Mouse (Mus musculus) cerebellum, adult 9-11 months (tissue): ENCODE measurements around the gene Smyd5.
"Not testable (repeated sequence)": the region's sequence is repeated elsewhere in the genome, so short reads cannot be mapped to it uniquely, and the experiment has no call there.

Source experiments
- DNase-seq: peaks from one replicate; pipeline ENCODE4 v3.0.0; 2022

The Smyd5 gene

DNA sequence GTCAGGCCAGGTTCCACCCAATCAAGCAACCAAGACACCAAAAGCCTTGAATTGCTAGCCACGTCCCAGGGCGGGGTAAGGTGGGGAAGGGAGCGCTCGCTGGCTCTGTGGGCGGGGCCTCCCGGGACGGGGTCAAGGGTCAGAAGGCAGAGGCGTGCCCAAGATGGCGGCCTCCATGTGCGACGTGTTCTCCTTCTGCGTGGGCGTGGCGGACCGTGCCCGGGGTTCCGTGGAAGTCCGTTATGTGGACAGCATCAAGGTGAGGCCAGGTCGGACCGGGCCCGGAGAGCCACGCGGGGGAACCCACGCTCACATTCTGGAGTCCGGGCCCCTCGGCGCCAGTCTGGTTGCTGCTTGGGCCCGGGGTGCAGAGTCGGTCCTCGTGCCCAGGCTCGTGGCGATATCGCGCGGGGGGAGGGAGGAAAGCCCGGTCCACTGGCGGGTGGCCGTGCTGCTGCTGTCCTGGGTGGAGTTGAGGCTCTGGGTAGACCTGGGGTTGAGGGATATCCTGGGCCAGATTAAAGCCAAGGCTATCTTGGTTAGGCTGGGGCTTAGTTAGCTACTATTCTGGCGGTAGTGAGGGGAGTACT is at the start of gene Smyd5:
Gene Smyd5, plus strand, starts transcription at position 148 of the 590 bp plus-strand sequence.
- peak; percentile 81 for DNase-seq

DNA sequence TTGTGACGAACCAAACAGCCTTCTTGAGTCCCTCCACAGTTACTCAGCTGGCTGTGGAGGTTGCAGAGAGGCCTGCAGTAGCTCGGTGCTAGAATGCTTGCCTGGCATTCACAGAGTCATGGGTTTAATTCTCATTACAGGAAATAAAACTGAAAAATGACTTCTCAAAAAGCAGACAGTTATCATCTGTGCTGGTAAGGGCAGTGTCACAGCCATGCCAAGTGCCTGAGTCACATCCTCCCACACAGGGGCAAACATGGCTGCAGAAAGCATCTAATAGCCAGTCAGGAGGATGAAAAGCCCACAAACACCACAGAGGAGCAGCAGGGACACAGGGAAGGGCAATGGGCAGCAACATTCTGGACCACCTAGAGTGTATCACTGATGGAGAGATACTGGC is 49.0 kb upstream of the Smyd5 start:
- no peak for DNase-seq

DNA sequence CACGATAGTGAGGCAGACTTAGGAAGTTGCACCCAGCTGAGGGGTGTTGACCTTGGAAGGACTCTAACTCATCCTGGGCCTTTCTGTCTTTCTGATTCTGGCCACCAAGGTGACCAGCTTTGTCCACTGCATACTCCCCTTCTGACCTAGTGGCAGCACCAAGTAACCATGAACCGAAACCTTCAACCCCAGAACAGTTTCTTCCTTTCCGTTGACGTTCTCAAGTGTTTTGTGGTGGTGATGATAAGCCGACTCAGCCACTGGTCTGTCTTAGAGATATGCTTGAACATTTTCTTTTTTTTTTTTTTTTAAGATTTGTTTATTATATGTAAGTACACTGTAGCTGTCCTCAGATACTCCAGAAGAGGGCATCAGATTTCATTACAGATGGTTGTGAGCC is 43.2 kb upstream of the Smyd5 start:
- no peak for DNase-seq

DNA sequence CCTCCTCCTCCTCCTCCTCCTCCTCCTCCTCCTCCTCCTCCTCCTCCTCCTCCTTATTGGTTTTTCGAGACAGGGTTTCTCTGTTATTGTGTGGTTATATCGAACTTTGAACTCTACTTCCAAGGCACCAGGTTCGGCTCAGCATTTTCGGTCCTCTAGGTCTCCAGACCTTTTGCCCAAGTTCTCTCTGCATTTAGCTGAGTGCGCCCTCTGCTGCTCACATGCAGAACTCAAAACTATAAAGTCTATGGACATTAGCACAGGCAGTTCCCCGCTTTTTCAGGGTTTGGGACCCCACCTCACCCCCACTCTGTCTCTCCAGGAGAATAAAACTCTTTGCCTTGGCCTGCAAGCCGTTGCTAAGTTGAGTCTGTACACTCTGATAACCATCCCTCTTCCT is 40.0 kb upstream of the Smyd5 start:
- peak; percentile 48 for DNase-seq

DNA sequence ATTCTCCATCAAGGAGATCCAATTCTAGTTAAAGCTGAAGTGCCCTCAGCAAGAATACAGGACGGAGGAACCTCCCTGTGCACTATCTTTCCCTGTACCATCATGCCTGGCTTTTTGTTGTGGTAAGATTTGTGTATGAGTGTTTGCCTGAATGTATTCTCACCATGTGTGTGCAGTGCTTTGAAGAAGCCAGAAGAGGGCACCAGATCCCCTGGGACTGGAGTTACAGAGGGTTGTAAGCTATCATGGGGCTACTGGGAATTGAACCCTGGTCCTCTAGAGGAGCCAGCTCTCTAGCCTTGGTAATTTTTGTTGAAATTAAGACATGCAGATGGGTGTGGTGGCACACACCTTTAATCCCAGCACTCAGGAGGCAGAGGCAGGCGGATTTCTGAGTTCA is 36.4 kb upstream of the Smyd5 start:
- no peak for DNase-seq

DNA sequence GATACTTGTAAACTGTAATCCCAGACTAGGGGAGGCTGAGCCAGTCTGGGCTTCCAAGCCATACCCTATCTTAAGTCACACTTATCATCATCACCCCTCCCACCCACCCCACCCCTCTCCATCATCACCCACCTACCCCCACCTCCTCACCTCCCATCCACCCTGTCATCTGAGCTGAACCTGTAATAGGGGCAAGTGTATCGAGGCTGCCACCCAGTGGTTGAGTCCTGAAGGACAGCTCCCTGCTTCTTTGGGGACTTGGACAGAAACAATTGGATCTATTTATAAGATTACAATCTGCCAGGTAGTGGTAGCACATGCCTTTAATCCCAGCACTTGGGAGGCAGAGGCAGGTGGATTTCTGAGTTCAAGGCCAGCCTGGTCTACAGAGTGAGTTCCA is 34.6 kb upstream of the Smyd5 start:
- DNase-seq = no peak

DNA sequence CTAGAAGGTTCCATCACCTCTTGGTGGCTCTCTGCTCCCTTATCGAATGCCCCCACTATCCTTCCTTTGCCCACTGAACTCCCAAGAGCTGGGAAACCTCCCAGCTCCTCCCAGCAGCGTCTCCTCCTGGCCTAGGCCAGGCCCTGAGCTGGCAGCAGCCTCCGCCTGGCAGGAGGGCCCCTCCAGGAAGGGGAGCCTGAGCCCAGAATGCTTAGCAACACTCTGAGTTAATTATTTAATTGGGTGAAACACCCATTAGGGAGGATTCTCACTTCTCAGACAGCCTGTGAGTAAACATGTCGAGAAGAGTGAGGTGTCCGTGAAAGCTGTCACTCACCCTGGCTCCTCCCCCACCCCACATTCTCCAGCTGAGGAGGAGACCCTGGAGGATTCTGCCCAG is 32.1 kb upstream of the Smyd5 start:
- DNase-seq = no peak

DNA sequence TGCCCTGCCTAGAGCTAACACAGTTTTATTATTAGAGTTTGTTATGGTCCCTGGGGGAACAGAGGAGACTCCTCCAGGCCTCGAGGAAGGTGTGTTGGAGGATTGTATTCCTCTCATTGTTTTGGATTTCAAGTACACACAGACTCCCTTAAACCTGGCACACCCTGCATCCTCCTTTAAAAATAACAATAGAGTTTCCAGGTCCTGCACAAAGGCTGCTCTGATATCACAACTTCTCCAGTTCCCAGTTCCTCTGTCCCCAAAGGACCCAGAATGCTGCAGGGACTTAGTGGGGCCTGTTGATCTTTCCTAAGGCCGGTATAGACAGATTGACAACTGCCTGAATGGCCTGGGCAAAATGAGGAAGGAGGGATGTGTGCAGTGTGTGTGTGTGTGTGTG is 29.2 kb upstream of the Smyd5 start:
- no peak for DNase-seq

DNA sequence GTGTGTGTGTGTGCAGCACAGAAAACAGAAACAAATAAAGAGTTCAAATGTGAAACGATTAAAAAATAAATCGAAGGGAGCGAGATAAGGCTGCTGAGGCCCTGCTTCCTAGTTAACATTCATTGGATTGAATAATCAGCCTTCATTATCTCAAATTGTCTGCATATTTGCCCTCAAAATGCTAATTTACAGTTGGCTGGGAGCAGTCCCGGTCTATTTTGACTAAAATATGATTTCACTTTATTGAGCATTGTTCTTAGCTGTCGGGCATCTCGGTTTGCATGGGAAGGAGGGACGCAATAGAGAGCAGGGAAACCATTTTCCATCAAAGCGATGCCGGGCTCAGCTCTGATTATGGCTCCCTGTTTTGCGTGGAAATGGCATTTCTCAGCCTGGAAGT is 28.8 kb upstream of the Smyd5 start:
- no peak for DNase-seq

DNA sequence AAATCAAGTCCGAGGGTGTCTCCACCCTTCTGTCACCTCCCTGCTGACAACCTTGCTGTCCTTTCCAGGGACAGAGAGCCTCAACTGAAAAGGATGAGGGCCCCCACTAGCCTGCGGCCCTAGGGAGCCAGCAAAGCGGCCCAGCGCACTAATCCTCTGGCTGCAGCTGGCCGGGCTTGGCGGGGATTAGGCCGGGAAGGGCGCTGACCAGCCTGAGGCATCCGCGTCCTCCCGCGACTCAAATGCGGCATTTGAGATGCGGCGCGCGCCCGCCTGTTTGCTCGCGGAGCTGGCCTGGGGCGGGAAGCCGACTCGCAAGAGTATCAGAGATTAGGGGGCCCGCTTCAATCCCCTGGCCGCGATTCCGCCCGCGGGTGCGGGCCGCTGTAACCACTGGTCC is 22.8 kb upstream of the Smyd5 start:
- no peak for DNase-seq

DNA sequence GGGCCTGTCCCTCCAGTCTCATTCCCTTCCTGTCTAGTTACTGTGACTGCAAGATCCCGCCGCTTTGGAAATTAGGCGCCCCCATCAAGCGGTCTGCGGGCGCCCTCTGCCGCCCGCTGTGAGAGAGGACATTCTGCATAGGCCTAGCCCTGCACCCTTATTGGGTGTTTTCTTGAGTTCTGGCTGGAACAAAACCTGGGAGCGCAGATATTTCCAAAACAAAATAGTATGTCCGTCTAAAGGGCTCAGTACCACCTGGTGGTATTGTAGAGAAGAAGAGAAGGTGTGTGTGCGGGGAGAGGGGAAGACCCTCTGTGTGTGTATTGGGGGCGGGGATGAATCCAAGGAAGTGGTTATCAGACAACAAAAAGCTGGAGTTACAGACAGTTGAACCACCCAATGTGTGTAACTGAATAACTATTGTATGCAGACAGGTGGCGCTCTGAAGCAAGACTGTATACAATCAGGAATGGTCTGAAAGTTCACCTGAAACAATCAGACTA is 21.0 kb upstream of the Smyd5 start:
- peak; percentile 21 for DNase-seq

DNA sequence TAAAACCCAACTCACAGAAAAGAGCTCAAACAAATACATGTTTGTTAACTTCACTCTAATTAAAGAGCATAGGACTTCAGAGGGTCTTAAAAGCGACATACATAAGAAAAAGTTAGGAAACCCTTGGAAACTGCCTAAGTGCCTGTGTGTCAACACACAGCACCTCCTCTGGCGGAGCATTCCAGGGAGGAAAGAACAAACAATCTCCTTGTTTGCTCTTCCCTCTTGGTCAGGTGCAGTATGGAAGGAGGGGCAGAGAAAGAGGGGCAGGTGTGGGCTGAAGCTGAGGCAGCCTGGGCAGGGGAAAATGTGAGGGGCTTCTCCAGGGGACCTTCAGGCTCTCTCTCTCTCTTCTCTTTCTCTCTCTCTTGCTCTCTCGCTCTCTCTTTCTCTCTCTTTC is 16.0 kb upstream of the Smyd5 start:
- no peak for DNase-seq

DNA sequence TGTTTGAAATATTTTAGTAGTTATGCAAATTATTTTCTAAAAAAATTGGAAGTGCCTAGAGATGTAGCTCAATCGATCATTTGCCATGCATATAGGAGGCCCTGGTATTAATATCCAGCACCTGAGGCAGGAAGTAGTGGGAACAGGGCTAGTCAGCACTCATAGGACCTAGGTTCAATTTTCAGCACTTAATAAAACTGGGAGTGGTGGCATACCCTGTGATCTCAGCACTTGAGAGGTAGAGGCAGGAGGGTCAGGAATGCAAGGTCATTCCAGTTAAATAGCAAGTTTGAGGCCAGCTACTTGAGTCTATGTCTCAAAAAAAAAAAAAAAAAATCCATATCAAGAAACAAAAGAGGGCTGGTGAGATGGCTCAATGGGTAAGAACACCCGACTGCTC is 12.6 kb upstream of the Smyd5 start:
- DNase-seq = no peak

DNA sequence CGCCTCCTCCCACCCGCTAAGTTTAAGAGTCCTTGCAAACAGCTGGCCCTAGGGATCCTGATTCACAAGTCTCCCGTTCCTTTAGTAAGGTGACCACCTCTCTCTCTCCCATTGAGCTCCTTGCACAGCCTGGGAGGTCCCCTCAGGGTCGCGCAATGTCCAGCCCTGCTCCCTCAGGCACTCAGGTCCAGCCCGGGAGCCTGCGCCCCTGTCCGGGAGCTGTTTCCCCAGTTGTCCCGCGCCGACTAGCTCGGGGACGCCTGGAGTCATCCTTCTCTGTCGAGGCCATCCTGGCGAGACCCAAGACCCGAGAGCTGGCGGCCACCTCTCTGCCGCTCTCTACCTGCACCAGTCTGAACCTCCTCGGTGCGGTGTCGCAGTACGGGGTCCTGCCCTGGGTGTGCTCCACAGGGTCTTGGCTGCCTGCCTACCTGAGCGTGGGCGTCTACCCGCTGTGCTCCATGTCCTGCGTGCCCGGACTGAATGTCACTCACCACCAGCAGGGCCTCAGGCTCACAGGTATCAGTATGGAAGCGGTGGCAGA is 7.9 kb upstream of the Smyd5 start, which contains the start of gene Noto:
Gene Noto, plus strand, starts transcription at position 51 of the 544 bp plus-strand sequence.
- DNase-seq = no peak

DNA sequence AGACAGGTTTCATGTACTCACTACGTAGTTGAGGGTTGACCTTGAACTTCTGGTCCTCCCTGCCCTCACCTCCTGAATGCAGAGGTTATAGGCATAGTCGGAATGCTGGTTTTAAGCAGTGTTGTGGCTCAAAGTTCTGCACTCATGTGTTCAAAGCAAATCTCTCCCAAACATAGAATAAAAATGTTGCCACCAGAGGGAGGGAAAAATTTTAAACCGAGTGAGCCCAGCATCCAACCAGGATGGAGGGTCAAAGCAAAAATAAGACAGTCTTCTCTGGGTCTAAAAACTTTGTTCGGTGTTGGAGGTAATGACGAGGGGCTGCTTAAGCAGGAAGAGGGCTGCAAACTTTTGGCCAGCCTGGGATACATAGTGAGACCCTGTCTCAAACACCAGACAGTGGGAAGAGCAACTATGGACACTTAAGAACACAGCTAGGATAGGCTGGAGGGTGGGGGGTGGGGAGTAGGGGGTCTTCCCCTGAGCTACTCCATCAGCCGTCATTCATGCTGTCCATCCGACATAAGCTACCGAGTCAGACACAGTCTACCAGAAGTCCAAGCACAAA is 431 bp upstream of the Smyd5 start:
- DNase-seq = no peak

DNA sequence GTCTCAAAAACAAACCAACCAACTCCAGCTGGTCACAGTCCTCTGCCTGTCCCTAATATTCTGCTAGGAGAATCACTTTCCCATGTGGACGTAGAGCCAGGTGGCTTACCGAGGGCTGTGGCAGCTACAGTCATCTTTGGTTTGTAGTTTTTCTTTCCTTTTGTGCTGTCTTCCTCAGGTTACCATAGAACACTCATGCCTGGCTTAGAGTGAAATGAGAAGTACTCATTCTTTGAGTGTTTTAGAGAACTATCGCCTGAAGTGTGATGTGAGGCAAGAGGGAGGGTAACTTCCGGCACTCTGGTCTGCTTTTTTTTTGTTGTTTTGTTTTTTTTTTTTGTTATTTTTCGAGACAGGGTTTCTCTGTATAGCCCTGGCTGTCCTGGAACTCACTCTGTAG is 2.1 kb downstream of the Smyd5 start:
- no peak for DNase-seq

DNA sequence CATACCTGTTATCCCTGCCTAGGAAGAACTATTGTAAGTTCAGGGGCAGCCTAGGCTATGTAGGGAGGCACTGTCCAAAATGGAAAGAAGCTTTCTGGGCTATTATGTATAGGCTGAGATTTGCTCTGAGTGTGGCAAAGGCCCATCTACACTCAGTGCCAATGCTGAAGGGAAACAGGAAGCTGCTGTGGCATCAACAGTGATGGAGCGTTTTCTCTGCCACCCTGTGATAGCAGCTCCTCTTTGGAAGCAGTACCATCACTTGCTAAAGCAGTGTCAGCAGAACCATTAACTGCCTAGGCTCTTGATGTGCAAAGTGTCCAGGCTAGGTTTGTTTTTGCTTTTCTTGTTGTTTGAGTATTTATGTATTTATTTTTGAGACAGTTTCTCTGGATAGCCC is 4.4 kb downstream of the Smyd5 start:
- no peak for DNase-seq

DNA sequence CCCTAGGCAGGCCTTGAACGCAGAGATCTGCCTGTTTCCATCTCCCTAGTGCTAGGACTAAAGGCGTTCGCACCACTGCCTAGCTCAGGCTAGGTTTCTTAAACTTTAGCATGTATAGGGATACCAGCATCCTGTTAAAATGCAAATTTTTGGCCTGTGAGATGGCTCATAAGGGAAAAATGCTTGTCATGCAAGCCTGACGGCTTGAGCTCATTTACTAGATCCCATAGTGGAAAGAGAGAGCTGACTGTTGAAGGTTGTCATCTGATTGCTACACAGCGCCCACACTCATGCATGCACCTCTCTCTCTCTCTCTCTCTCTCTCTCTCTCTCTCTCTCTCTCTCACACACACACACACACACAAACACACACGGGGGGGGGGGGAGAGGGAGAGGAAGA is 4.8 kb downstream of the Smyd5 start:
- no peak for DNase-seq

DNA sequence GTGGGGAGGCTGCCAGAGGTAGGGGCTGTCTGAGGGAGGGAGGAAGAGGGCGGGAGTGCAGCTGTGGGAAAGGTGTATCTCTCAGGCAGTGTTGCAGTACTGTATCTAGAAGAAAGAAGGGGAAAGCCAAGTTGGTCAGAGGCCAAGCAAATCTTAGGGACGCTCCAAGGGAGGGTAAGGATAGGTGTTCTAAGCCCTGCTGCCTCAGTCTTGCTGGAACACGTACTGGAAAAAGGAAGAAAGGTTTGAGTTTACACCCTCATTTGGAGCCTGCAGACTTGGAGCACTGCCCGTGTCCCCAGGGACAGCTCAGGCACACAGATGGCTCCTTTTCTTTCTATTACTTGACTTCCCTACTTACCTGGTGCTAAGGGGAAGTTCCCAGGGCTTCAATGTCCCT is 9.4 kb downstream of the Smyd5 start:
- DNase-seq = no peak

DNA sequence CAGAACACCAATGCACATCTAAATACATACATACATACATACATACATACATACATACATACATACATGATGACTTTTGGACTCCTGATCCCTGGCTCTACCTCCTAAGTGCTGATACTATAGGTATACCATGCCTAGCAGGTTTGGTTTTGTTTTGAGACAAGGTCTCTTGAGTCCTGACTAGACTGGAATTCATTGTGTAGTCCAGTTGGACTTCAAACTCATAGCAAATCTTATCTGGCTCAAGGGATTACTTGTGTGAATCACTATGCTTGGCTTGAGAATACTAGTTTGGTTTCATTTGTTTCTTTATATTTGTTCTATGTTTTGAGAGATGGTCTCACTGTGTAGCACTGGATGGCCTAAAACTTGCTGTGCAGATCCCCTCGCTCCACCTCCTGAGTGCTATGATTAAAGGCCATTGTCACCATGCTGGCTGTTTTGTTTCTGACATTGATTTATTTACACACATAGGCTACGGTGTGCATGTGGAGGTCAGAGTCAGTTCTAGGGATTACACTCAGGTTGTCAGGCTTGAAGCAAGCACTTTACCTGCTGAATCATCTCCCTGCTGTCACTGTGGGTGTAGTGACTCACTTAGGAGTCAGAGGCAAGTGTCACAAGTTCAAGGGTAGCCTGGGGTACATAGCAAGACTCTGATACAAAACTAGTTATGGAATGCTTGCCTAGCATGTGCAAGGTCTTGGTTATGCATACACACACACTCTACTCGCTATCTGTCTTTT is 11.9 kb downstream of the Smyd5 start:
- no peak for DNase-seq

DNA sequence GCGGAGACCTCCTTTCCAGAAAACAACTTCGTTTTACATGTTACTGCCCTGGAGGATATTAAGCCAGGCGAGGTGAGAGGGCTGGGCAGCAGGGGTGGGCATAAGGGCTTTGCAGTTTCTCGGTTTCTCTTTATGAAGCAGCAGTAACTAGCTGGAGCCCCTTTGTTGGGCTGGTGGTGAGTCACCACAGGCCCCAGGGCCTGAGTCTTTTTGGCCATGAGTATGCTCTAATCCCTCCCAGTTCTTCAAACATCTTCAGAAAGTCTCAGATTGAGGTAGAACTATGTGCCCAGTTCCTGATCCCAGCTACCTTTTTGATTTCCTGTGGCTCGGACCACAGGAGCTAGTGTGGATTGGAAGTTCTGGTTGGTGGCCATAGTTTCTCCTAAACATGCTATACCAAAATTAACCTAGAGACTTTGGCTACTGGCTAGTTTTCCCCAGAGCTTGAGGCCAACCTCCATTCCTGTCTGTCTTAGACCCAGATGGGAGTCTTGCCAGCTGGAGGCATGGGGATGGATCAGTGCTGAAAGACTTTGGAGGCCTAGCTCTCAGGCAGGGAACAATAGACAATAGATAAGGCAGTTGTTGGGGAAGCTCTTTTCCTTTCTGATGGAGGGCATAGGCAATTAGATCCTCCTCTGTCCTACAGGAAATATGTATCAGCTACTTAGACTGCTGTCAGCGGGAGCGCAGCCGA is 12.6 kb downstream of the Smyd5 start:
- DNase-seq = no peak

DNA sequence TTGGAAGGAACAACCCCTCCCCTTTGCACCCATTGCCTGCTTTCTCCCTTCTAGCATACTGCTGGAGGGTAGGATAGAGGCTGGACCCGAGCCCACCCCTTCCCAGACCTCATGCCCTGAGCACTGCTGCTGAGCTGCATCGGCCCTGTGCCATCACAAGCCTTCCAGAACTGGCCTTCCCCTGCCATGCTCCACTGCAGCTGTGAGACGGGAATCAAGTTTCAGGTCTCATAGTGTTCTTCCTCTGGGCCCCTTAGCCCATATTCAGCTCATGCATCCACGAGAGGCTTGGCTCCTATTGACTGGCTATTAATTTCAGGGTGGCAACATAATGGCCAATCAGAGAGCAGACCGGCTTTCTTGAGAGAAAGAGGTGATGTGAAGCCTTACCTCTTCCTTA is 13.5 kb downstream of the Smyd5 start:
- no peak for DNase-seq

DNA sequence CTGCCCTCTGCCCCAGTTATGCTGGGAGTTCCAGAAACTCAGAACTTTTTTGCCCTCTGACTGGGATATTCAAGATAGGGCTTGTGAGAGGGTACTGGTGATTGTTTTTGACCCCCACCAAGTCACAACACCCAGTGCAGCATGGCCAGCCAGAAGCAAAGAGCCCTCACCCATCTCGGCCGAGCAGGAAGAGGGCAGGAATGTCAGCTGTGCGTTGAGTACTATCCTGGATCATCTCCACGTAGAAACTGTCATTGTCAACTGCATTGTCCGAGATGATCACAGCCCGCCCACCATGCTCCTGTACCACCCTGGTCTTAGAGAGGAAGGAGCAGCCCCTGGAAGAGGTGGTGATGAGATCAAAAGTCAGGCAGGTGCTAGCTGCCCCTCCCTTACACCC is 15.6 kb downstream of the Smyd5 start:
- DNase-seq = no peak

DNA sequence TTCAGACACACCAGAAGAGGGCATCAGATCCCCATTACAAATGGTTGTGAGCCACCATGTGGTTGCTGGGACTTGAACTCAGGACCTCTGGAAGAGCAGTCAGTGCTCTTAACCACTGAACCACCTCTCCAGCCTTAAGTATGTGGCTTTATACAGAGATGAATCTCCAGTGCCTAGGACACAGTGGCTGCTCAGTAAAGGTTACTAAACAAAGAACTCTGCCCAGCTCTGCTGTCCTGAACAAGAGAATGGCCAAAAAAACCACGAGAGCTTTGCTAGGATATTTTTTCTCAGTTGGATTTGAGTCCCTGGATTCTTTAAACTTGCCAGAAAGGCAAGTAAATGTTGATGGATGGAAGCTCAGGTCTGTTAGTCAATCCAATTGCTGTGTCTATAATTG is 18.4 kb downstream of the Smyd5 start:
- not testable (repeated sequence) for DNase-seq
